Mouse (Mus musculus): ENCODE results near the gene 2510009E07Rik.

DNA sequence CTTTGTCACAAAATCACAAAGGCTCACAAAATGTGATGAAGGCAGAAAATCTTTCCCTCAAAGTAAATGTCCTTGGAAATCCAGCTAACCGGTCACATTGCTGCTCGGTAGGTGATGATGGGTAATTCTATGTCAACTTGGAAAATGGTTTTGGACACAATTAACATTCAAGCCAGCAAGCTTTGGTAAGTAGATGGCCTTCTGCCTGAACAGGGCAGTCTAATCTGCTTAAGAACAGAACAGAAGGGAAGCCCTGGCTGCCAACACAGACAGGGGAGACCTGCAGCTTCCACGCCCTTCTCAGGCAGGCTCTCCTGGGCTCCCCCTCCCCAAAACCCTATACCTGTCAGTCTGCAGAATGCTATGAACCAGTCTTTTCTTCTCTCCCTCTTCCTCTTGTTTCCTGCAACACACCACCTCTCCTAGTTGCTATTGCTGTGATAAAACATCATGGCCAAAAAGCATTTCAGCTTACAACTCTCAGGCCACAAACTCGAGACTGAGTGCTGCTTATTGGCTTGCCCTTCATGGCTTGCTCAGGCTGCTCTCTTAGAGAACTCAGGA, 29.0 kb downstream of the 2510009E07Rik start:
- no peak for TF ChIP-seq CTCF (IDR thresholded peaks at IDR 0.05; ENCODE audit: low read depth)
- no peak for TF ChIP-seq EP300 (IDR thresholded peaks at IDR 0.05; ENCODE audit: low read depth)
